Mouse (Mus musculus): Measurements from ENCODE around the gene Gid4.

DNA sequence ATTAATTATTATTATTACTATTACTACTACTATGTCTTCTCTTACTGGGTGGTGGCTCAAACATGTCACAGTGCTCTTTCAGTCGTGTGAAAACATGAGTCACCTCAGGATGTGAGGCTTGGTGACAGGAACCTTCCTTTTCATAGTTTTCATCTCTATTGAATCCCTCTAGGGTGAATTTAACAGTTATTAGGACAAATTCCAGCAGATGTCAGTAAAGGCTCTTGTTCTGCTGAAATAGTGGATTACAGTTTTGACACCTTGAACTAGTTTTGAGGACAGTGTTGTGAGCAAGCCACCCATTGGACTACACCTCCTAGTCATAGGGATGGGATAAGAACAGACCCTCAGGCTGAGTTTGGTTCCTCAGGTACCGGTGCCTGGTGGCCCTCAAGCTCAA is 78.7 kb downstream of the Gid4 start:
- no peak for TF ChIP-seq CTCF (IDR thresholded peaks at IDR 0.05; ENCODE audit: extremely low read depth, insufficient read depth, low read length)
- TF ChIP-seq POLR2A (IDR thresholded peaks at IDR 0.05; ENCODE audit: extremely low read depth, insufficient read depth, low read length) = no peak

Measured in cortical plate, adult 2 months (tissue).